Mouse (Mus musculus) adrenal gland, adult 8-10 months (tissue): ENCODE measurements around the gene A830018L16Rik. TPM values are rescaled to one million over a fixed set of nuclear protein-coding genes. Genes with fewer than 3 reads are reported as not detected.
"Not testable (repeated sequence)": the region's sequence is repeated elsewhere in the genome, so short reads cannot be mapped to it uniquely, and the experiment has no call there.

Experiments used
- DNase-seq: peaks from one replicate; pipeline ENCODE4 v3.0.0; 2022
- total RNA-seq, 4 experiments: library from RNA; stranded (reverse); gene quantifications; 2 replicates each; pipeline ENCODE4 v1.2.4; 2022

A830018L16Rik gene
- total RNA-seq: under 1 TPM; 0.25 to 0.62 (median 0.57) TPM

- DNase-seq: peak; percentile 6
Measured at GRCm38 (mm10) chr1:11413894-11414556, at the start of gene A830018L16Rik. TSS of gene A830018L16Rik (plus strand) at chr1:11414105.

GRCm38 (mm10) chr1:11385846-11386245 is 28.1 kb upstream of the A830018L16Rik start:
- DNase-seq: no peak

- DNase-seq: no peak
Measured at GRCm38 (mm10) chr1:11395408-11395807, 18.5 kb upstream of the A830018L16Rik start.

- DNase-seq: no peak
Measured at GRCm38 (mm10) chr1:11395996-11396736, 17.7 kb upstream of the A830018L16Rik start.

- DNase-seq: no peak
Measured at GRCm38 (mm10) chr1:11401159-11401558, 12.7 kb upstream of the A830018L16Rik start.

- DNase-seq: no peak
Measured at GRCm38 (mm10) chr1:11405527-11405926, 8.4 kb upstream of the A830018L16Rik start.

GRCm38 (mm10) chr1:11406026-11406425 is 7.9 kb upstream of the A830018L16Rik start:
- DNase-seq: no peak

GRCm38 (mm10) chr1:11414560-11414959 is 655 bp downstream of the A830018L16Rik start:
- DNase-seq: no peak

- DNase-seq: no peak
Measured at GRCm38 (mm10) chr1:11427310-11427709, 13.4 kb downstream of the A830018L16Rik start.

GRCm38 (mm10) chr1:11458353-11458752 is 44.4 kb downstream of the A830018L16Rik start:
- no peak for DNase-seq

- no peak for DNase-seq
Measured at GRCm38 (mm10) chr1:11466325-11466724, 52.4 kb downstream of the A830018L16Rik start.

- no peak for DNase-seq
Measured at GRCm38 (mm10) chr1:11467065-11467643, 53.2 kb downstream of the A830018L16Rik start.

- DNase-seq: no peak
Measured at GRCm38 (mm10) chr1:11492936-11493335, 79.0 kb downstream of the A830018L16Rik start.

- DNase-seq: no peak
Measured at GRCm38 (mm10) chr1:11501556-11501955, 87.7 kb downstream of the A830018L16Rik start.

GRCm38 (mm10) chr1:11549810-11550209 is 135.9 kb downstream of the A830018L16Rik start:
- DNase-seq: not testable (repeated sequence)

- no peak for DNase-seq
Measured at GRCm38 (mm10) chr1:11565309-11565708, 151.4 kb downstream of the A830018L16Rik start.

GRCm38 (mm10) chr1:11566730-11567129 is 152.8 kb downstream of the A830018L16Rik start:
- no peak for DNase-seq

- DNase-seq: no peak
Measured at GRCm38 (mm10) chr1:11567300-11567885, 153.5 kb downstream of the A830018L16Rik start.

GRCm38 (mm10) chr1:11570274-11570673 is 156.4 kb downstream of the A830018L16Rik start:
- DNase-seq: no peak

GRCm38 (mm10) chr1:11573462-11573861 is 159.6 kb downstream of the A830018L16Rik start:
- DNase-seq: no peak

GRCm38 (mm10) chr1:11580026-11580425 is 166.1 kb downstream of the A830018L16Rik start:
- DNase-seq: no peak

- no peak for DNase-seq
Measured at GRCm38 (mm10) chr1:11588305-11588704, 174.4 kb downstream of the A830018L16Rik start.

- no peak for DNase-seq
Measured at GRCm38 (mm10) chr1:11650137-11650536, 236.2 kb downstream of the A830018L16Rik start.
